Mouse (Mus musculus): ENCODE results near the gene Morn5.

Gene Morn5

GRCm38 (mm10) chr2:36071660-36072305 lies 22.5 kb downstream of the Morn5 start:
- DNase-seq (ENCODE audit: low spot score): no peak

- peak; percentile 14 for DNase-seq (ENCODE audit: low spot score)
These were observed 24.5 kb downstream of the Morn5 start for GRCm38 (mm10) chr2:36073781-36074180.

- no peak for DNase-seq (ENCODE audit: low spot score)
These were observed 26.0 kb downstream of the Morn5 start for GRCm38 (mm10) chr2:36075210-36075609.

GRCm38 (mm10) chr2:36077160-36077761 lies 28.0 kb downstream of the Morn5 start:
- DNase-seq (ENCODE audit: low spot score): no peak

- DNase-seq (ENCODE audit: low spot score): peak; percentile 81
These were observed 32.2 kb downstream of the Morn5 start for GRCm38 (mm10) chr2:36081446-36081845.

- DNase-seq (ENCODE audit: low spot score): peak; percentile 19
These were observed 33.7 kb downstream of the Morn5 start for GRCm38 (mm10) chr2:36082802-36083580.

GRCm38 (mm10) chr2:36085041-36085440 lies 35.8 kb downstream of the Morn5 start:
- peak; percentile 42 for DNase-seq (ENCODE audit: low spot score)

- DNase-seq (ENCODE audit: low spot score): no peak
These were observed 39.9 kb downstream of the Morn5 start for GRCm38 (mm10) chr2:36089190-36089589.

GRCm38 (mm10) chr2:36090853-36091741 lies 41.8 kb downstream of the Morn5 start:
- DNase-seq (ENCODE audit: low spot score): no peak

- no peak for DNase-seq (ENCODE audit: low spot score)
These were observed 43.5 kb downstream of the Morn5 start for GRCm38 (mm10) chr2:36092748-36093147.

GRCm38 (mm10) chr2:36093301-36093700 lies 44.0 kb downstream of the Morn5 start:
- no peak for DNase-seq (ENCODE audit: low spot score)

- no peak for DNase-seq (ENCODE audit: low spot score)
These were observed 44.7 kb downstream of the Morn5 start for GRCm38 (mm10) chr2:36093914-36094475.

- DNase-seq (ENCODE audit: low spot score): no peak
These were observed 48.0 kb downstream of the Morn5 start for GRCm38 (mm10) chr2:36097129-36097815.

- no peak for DNase-seq (ENCODE audit: low spot score)
These were observed 48.8 kb downstream of the Morn5 start for GRCm38 (mm10) chr2:36098021-36098420.

GRCm38 (mm10) chr2:36099739-36100138 lies 50.5 kb downstream of the Morn5 start:
- DNase-seq (ENCODE audit: low spot score): peak; percentile 57

- DNase-seq (ENCODE audit: low spot score): no peak
These were observed 52.8 kb downstream of the Morn5 start for GRCm38 (mm10) chr2:36101866-36102558.

GRCm38 (mm10) chr2:36102559-36102946 lies 53.3 kb downstream of the Morn5 start:
- no peak for DNase-seq (ENCODE audit: low spot score)

- no peak for DNase-seq (ENCODE audit: low spot score)
These were observed 53.9 kb downstream of the Morn5 start for GRCm38 (mm10) chr2:36103069-36103554.

GRCm38 (mm10) chr2:36103555-36104367 lies 54.5 kb downstream of the Morn5 start:
- DNase-seq (ENCODE audit: low spot score): no peak
